Mouse (Mus musculus) forebrain, embryonic 10.5 days (tissue): ENCODE results near the gene Fam19a5. TPM values are rescaled to one million over a fixed set of nuclear protein-coding genes. Genes with fewer than 3 reads are reported as not detected.
A peak's percentile ranks its signal among the peaks of the same experiment; 100 is the strongest.

ENCODE experiments used
- DNase-seq: peaks from one replicate; pipeline ENCODE4 v3.0.0-alpha.2; 2017; ENCODE audit warnings: low spot score; ENCODE audit errors: extremely low spot score
- H3K27ac ChIP-seq: fragments of 300-500 bp; sonication (generic); 2 replicates; pipeline ENCODE4 v1.5.1; 2016; ENCODE audit warnings: mild to moderate bottlenecking
- H3K27me3 ChIP-seq: fragments of 300-500 bp; sonication (generic); 2 replicates; pipeline ENCODE4 v1.6.1; 2016; ENCODE audit warnings: mild to moderate bottlenecking; ENCODE audit not compliant: poor library complexity, severe bottlenecking
- H3K36me3 ChIP-seq: fragments of 300-500 bp; sonication (generic); replicated peaks from 2 replicates; pipeline ENCODE4 v1.6.1; 2016; ENCODE audit warnings: mild to moderate bottlenecking, moderate library complexity
- H3K4me1 ChIP-seq: fragments of 300-500 bp; sonication (generic); 2 replicates; pipeline ENCODE4 v1.6.1; 2016
- H3K4me3 ChIP-seq: fragments of 300-500 bp; sonication (generic); 2 replicates; pipeline ENCODE4 v1.5.1; 2016; ENCODE audit warnings: mild to moderate bottlenecking, moderate library complexity
- H3K9me3 ChIP-seq: fragments of 300-500 bp; sonication (generic); 2 replicates; pipeline ENCODE4 v1.6.1; 2016; ENCODE audit warnings: mild to moderate bottlenecking, moderate library complexity
- WGBS: fragments of 180-500 bp; shearing (Covaris S2); methylation state at CpG from one replicate; pipeline ENCODE4 v1.1.7; 2016; 5-methylcytosine and 5-hydroxymethylcytosine counted together
- polyA plus RNA-seq: library from polyadenylated mRNA; unstranded; fragments of >200 nt; fragmentation: Nextera tagmentation; extraction: Ambion mirVana; gene quantifications from 2 replicates; pipeline ENCODE4 v1.2.1, GENCODE M21; 2016

The Fam19a5 gene
- polyA plus RNA-seq, 1 experiment from 2014 or later: 5.3 TPM

DNA sequence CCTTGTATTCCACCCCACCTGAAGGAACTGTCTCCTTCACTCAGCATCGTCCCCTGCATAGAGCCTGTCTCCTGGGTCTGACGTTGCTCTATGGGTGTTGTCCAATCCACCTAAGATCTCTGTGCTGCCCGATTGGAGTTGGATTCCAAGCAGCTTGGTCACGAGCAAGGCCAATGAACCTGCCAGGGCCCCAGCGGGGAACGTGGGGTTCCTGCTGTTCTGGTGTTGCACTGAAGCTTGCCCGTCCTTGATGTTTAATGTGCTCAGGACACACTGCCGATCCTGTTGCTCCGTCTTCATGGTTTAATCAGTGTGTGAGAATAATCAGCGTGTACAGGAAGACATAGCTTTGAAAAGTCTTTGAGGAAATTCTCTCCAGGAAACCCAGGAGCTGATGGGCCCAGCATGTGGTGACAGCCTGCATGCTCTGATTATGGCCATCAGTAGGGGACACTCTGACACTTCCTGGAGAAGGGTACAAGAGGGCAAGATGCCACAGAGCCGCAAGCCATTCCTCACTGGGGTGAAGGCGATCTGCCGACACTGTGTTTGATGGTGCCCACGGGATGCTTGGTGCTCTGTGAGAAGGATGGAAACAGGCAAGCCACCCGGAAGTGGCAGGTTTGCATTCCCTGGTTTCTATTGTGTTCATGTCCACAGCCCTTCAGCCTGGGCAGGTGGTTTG, 147.3 kb downstream of the Fam19a5 start:
- no peaks in the 10 kb centered on the region for H3K27me3 ChIP-seq
- 89% methylated on average over 15 of the region's 15 CpGs for WGBS
- H3K27ac ChIP-seq: no peak overlapping the region
- DNase-seq: no peak
- H3K4me3 ChIP-seq: no peak overlapping the region
- H3K9me3 ChIP-seq: no peaks in the 10 kb centered on the region
- peaks cover 5% of the 10 kb centered on the region for H3K4me1 ChIP-seq
- H3K36me3 ChIP-seq: peaks cover 22% of the 10 kb centered on the region

GRCm38 (mm10) chr15:87691958-87692357, 147.9 kb downstream of the Fam19a5 start:
- Histone ChIP-seq H3K27ac (no peak overlapping the region), H3K4me3 (no peak overlapping the region), H3K9me3 (no peaks in the 10 kb centered on the region), H3K4me1 (no peaks in the 10 kb centered on the region), H3K36me3 (peaks cover 22% of the 10 kb centered on the region), H3K27me3 (no peaks in the 10 kb centered on the region)
- DNase-seq: no peak
- WGBS: 94% methylated on average over 4 of the region's 4 CpGs

DNA sequence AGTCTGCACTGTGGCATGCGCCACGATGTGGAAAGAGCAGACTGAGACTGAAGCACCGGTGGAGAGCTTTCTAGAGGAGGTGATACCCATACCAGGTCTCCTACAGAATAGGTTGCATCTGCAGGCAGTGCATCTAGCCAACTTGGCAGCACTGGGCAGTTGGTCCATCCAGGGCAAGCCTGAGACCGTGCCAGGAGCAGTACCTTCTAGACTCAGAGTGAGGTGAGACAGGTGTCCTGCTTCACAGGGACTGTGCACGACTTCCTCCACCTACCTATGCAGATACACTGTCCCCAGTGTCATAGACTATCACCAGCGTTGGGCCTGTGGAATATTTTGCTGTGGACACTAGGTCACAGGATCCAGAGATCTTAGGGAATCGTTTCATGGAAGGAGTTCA, 148.3 kb downstream of the Fam19a5 start:
- DNase-seq: no peak
- WGBS: 95% methylated on average over 7 of the region's 7 CpGs
- peaks cover 22% of the 10 kb centered on the region for H3K36me3 ChIP-seq
- H3K27me3 ChIP-seq: no peaks in the 10 kb centered on the region
- no peak overlapping the region for H3K4me3 ChIP-seq
- H3K9me3 ChIP-seq: no peaks in the 10 kb centered on the region
- no peaks in the 10 kb centered on the region for H3K4me1 ChIP-seq
- H3K27ac ChIP-seq: no peak overlapping the region

DNA sequence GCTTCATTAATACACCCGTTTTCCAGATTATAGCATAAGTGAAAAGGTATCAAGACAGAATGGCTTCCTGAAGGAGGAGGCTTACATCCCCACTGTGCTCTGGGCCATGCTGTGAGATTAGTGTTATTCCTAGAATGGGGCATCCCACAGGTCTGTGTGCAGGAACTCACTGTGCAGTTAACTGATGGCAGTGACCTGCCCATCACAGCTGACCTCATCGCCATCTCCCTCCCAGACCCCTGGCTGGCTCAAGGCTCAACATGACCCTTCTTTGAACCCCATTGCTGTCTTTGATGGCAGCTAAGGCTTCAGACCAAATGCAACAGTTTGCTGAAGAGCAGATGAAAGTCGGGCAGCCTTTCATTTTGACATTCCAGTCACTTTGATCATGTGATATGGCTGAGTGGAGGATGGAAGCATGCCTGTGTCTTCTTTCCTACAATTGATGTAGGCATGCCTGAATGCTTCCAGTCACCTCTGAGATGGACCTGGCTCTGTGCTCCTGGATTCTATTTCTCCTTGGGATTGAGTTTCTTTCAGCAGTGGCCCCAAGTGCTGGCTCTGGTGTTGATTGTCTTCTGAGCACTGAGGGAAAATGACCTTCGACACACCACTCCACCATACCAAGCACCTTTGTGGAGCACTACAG, 148.9 kb downstream of the Fam19a5 start:
- H3K4me3 ChIP-seq: no peak overlapping the region
- no peaks in the 10 kb centered on the region for H3K27me3 ChIP-seq
- no peaks in the 10 kb centered on the region for H3K9me3 ChIP-seq
- peaks cover 22% of the 10 kb centered on the region for H3K36me3 ChIP-seq
- H3K4me1 ChIP-seq: no peaks in the 10 kb centered on the region
- WGBS: 86% methylated on average over 4 of the region's 4 CpGs
- no peak for DNase-seq
- H3K27ac ChIP-seq: no peak overlapping the region

GRCm38 (mm10) chr15:87697433-87697996, 153.4 kb downstream of the Fam19a5 start:
- Histone ChIP-seq H3K27ac (no peak overlapping the region), H3K9me3 (peaks cover 20% of the 10 kb centered on the region), H3K27me3 (no peaks in the 10 kb centered on the region), H3K4me3 (no peak overlapping the region), H3K36me3 (peaks cover 48% of the 10 kb centered on the region), H3K4me1 (no peaks in the 10 kb centered on the region; the same call in 1 of the 2 replicates)
- DNase-seq: no peak
- 93% methylated on average over 13 of the region's 13 CpGs for WGBS

GRCm38 (mm10) chr15:87698562-87699320, 154.6 kb downstream of the Fam19a5 start:
- no peaks in the 10 kb centered on the region; the same call in 1 of the 2 replicates for H3K4me1 ChIP-seq
- DNase-seq: no peak
- no peak overlapping the region for H3K4me3 ChIP-seq
- H3K36me3 ChIP-seq: peaks cover 38% of the 10 kb centered on the region
- no peaks in the 10 kb centered on the region for H3K27me3 ChIP-seq
- WGBS: 92% methylated on average over 14 of the region's 14 CpGs
- H3K27ac ChIP-seq: no peak overlapping the region
- H3K9me3 ChIP-seq: peaks cover 20% of the 10 kb centered on the region

GRCm38 (mm10) chr15:87702821-87703220, 158.7 kb downstream of the Fam19a5 start:
- 100% methylated on average over 1 of the region's 1 CpGs for WGBS
- H3K4me1 ChIP-seq: no peaks in the 10 kb centered on the region; the same call in 1 of the 2 replicates
- H3K4me3 ChIP-seq: no peak overlapping the region
- no peak for DNase-seq
- peaks cover 43% of the 10 kb centered on the region for H3K36me3 ChIP-seq
- no peak overlapping the region for H3K27ac ChIP-seq
- H3K27me3 ChIP-seq: no peaks in the 10 kb centered on the region
- H3K9me3 ChIP-seq: peaks cover 20% of the 10 kb centered on the region

- no peaks in the 10 kb centered on the region; the same call in 1 of the 2 replicates for H3K4me1 ChIP-seq
- no peak overlapping the region for H3K4me3 ChIP-seq
- DNase-seq: no peak
- 93% methylated on average over 3 of the region's 3 CpGs for WGBS
- peaks cover 43% of the 10 kb centered on the region for H3K36me3 ChIP-seq
- peaks cover 20% of the 10 kb centered on the region for H3K9me3 ChIP-seq
- no peaks in the 10 kb centered on the region for H3K27me3 ChIP-seq
- H3K27ac ChIP-seq: no peak overlapping the region
These were observed 159.2 kb downstream of the Fam19a5 start for GRCm38 (mm10) chr15:87703334-87703733.

GRCm38 (mm10) chr15:87711790-87712189, 167.7 kb downstream of the Fam19a5 start:
- peaks cover 14% of the 10 kb centered on the region for H3K4me1 ChIP-seq
- H3K36me3 ChIP-seq: peaks cover 10% of the 10 kb centered on the region; the same call in 1 of the 2 replicates
- H3K4me3 ChIP-seq: no peak overlapping the region
- no peaks in the 10 kb centered on the region for H3K9me3 ChIP-seq
- H3K27ac ChIP-seq: no peak overlapping the region
- WGBS: 83% methylated on average over 4 of the region's 4 CpGs
- no peaks in the 10 kb centered on the region for H3K27me3 ChIP-seq
- no peak for DNase-seq

DNA sequence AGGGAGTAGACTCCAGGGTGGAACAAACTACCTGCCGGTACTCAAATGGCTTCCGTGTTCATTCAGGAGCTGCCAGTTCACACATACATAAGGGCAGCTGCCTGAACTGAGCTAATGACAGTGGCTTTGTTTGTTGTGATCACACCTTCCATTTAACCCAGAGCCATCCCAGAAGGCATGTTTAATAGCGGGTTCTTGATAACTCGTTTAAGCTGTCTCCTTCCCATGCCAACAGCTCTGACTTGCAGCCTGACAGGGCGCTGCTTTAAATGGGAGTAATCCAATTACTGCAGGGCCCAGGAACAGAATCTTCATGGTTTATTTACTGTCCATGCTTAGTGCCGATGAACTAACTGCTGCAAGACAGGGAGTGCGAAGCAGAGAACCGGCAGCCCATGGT, 168.1 kb downstream of the Fam19a5 start:
- no peak overlapping the region for H3K27ac ChIP-seq
- no peak for DNase-seq
- H3K4me3 ChIP-seq: no peak overlapping the region
- H3K36me3 ChIP-seq: peaks cover 10% of the 10 kb centered on the region; the same call in 1 of the 2 replicates
- H3K4me1 ChIP-seq: peaks cover 14% of the 10 kb centered on the region
- no peaks in the 10 kb centered on the region for H3K9me3 ChIP-seq
- no peaks in the 10 kb centered on the region for H3K27me3 ChIP-seq
- WGBS: 77% methylated on average over 8 of the region's 8 CpGs

DNA sequence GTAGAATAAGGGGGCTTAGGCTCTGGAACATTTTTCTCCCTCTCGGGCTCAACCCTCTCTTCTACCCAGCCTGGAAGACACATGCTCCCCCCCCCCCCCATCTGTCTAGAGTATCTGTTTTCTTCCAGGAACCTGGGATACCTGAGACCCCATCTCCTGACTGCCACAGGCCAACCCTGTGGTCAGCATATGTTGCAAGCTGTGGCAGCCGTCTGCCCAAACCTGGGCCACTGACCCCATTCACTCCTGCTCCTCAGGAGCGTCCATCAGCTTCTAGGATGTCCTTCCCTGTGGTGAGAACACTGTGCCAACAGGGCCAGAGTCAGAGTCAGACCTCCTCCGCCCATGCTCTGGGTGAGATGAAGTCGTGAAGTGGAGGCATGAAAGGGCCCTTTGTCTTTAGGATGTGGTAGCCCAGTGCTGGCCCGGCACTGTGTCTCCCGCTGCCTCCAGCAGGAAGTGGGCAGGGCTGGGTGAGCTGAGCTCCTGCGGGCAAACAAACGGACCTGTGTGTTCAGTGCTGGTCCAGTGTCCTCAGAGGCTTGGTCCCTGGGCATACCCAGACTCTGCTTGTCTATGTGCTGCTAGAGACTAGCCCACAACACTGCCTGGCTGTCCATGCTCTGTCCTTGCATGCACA, 171.1 kb downstream of the Fam19a5 start:
- H3K27me3 ChIP-seq: no peaks in the 10 kb centered on the region
- no peak overlapping the region for H3K4me3 ChIP-seq
- 58% methylated on average over 9 of the region's 9 CpGs for WGBS
- peak overlapping the region; percentile 21; the same call in 1 of the 2 replicates for H3K27ac ChIP-seq
- DNase-seq: no peak
- 0 out of 2 replicates have a peak, but pooled peaks cover under 1% of the 10 kb centered on the region for H3K36me3 ChIP-seq
- H3K4me1 ChIP-seq: peaks cover 14% of the 10 kb centered on the region
- H3K9me3 ChIP-seq: no peaks in the 10 kb centered on the region

DNA sequence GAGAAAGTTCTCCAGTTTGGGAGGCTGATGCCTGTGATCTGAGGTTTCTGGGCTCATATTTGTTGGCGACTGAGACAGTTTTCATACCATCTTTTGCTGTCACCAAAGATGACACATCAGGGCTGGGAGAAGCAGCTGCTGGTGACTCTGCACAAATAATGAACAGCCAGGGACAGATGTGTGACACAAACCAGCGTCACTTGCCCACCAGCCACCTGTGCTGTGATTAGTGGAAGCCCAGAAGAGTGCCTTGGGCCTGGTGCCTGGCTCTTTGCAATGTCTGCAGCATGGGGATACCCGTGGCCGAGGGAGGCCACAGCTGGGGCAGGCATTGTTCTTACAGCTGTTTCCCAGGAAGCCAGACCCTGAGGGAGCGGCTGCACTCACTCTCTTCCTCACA, 173.0 kb downstream of the Fam19a5 start:
- WGBS: 73% methylated on average over 5 of the region's 5 CpGs
- H3K27me3 ChIP-seq: no peaks in the 10 kb centered on the region
- peaks cover 17% of the 10 kb centered on the region for H3K36me3 ChIP-seq

More for the DNA sequence above, 173.0 kb downstream of the Fam19a5 start:
- Histone ChIP-seq H3K4me1 (peaks cover 12% of the 10 kb centered on the region), H3K9me3 (no peaks in the 10 kb centered on the region), H3K4me3 (no peak overlapping the region), H3K27ac (no peak overlapping the region)
- no peak for DNase-seq
